In genomic region chr2:33047360-33047759, GRCm38 (mm10) we compare ENCODE assay signal across 35 mouse cellular contexts.
A peak's percentile ranks its signal among the peaks of the same experiment; 100 is the strongest.
DNase-seq lines count a peak whose midpoint lies in the region; ATAC-seq and TF ChIP-seq lines count a peak whose summit lies in the region.
"Had no signal": no experiment of that assay in that cellular context is flagged by ENCODE, and none has a peak within 500 bp of the region (broad histone marks: within the 10 kb centered on the region; RNA-seq: fewer than 3 reads in every experiment).

No protein-coding gene starts in this region.

- H3K9me3 ChIP-seq in heart, postnatal 0 days (replicated peaks; ENCODE audit: control insufficient read depth, low read length) = no peaks in the 10 kb centered on the region
- H3K9me3 ChIP-seq in lung, postnatal 0 days (ENCODE audit: low read length) = no peaks in the 10 kb centered on the region
- H3K9me3 ChIP-seq: embryonic facial prominence, embryonic 13.5 days; hindbrain, embryonic 12.5 days; intestine, embryonic 15.5 days; limb, embryonic 10.5 days; limb, embryonic 15.5 days; liver, embryonic 13.5 days; neural tube, embryonic 15.5 days; stomach, embryonic 15.5 days had no signal

- no peak overlapping the region for H3K9ac ChIP-seq in heart, postnatal 0 days (replicated peaks; ENCODE audit: low read depth, low read length)
- H3K9ac ChIP-seq in lung, postnatal 0 days (replicated peaks; ENCODE audit: low read depth) = no peak overlapping the region
- H3K9ac ChIP-seq: embryonic facial prominence, embryonic 13.5 days; hindbrain, embryonic 12.5 days; intestine, embryonic 15.5 days; limb, embryonic 15.5 days; liver, embryonic 13.5 days; neural tube, embryonic 15.5 days; stomach, embryonic 15.5 days had no signal

- H3K4me2 ChIP-seq in heart, postnatal 0 days (ENCODE audit: low read depth, low read length) = no peak overlapping the region
- H3K4me2 ChIP-seq in lung, postnatal 0 days (replicated peaks; ENCODE audit: low read depth, low read length) = no peak overlapping the region
- H3K4me2 ChIP-seq: embryonic facial prominence, embryonic 13.5 days; hindbrain, embryonic 12.5 days; intestine, embryonic 15.5 days; limb, embryonic 15.5 days; liver, embryonic 13.5 days; neural tube, embryonic 15.5 days; stomach, embryonic 15.5 days had no signal

- no peak overlapping the region for H3K27ac ChIP-seq in heart, postnatal 0 days (ENCODE audit: low read depth)
- H3K27ac ChIP-seq in lung, postnatal 0 days (ENCODE audit: low read length) = no peak overlapping the region
- H3K27ac ChIP-seq: embryonic facial prominence, embryonic 13.5 days; hindbrain, embryonic 12.5 days; hindbrain, postnatal 0 days; intestine, embryonic 15.5 days; kidney, postnatal 0 days; limb, embryonic 15.5 days; liver, embryonic 13.5 days; neural tube, embryonic 15.5 days; stomach, embryonic 15.5 days had no signal

- H3K36me3 ChIP-seq in heart, postnatal 0 days (replicated peaks; ENCODE audit: control insufficient read depth, insufficient read depth, low read length) = no peaks in the 10 kb centered on the region
- no peaks in the 10 kb centered on the region for H3K36me3 ChIP-seq in lung, postnatal 0 days (ENCODE audit: insufficient read depth, low read length)
- H3K36me3 ChIP-seq: embryonic facial prominence, embryonic 13.5 days; hindbrain, embryonic 12.5 days; intestine, embryonic 15.5 days; limb, embryonic 10.5 days; limb, embryonic 15.5 days; liver, embryonic 13.5 days; stomach, embryonic 15.5 days had no signal

- peak; percentile 62; the same call in 1 of the 2 replicates for ATAC-seq in heart, postnatal 0 days (ENCODE audit: insufficient read depth, low read depth)
- ATAC-seq in lung, postnatal 0 days = no peak
- ATAC-seq: CD4-positive, CD25-positive, alpha-beta regulatory T cell, adult 4 months; forebrain, embryonic 16.5 days; hindbrain, postnatal 0 days; intestine, embryonic 15.5 days had no signal

- 0 out of 2 replicates have a peak, but pooled peaks cover 3% of the 10 kb centered on the region for H3K4me1 ChIP-seq in heart, postnatal 0 days (ENCODE audit: control insufficient read depth, insufficient read depth)
- H3K4me1 ChIP-seq in lung, postnatal 0 days (ENCODE audit: insufficient read depth, low read depth, low read length) = no peaks in the 10 kb centered on the region
- H3K4me1 ChIP-seq: intestine, embryonic 15.5 days; limb, embryonic 15.5 days; neural tube, embryonic 15.5 days; stomach, embryonic 15.5 days had no signal

- no peaks in the 10 kb centered on the region for H3K27me3 ChIP-seq in heart, postnatal 0 days (ENCODE audit: control insufficient read depth, insufficient read depth, low read length)
- no peaks in the 10 kb centered on the region for H3K27me3 ChIP-seq in lung, postnatal 0 days (replicated peaks; ENCODE audit: insufficient read depth, low read length)
- H3K27me3 ChIP-seq: embryonic facial prominence, embryonic 13.5 days; hindbrain, embryonic 12.5 days; intestine, embryonic 15.5 days; limb, embryonic 15.5 days; liver, embryonic 13.5 days; neural tube, embryonic 15.5 days; stomach, embryonic 15.5 days had no signal

- intact Hi-C loops in heart, postnatal 25 days (cut with DNase I) = no loop called here
- intact Hi-C loops in heart, postnatal 14 days (cut with DNase I) = no loop called here

- H3K4me3 ChIP-seq in heart, postnatal 0 days (ENCODE audit: low read depth, low read length) = no peak overlapping the region
- H3K4me3 ChIP-seq in lung, postnatal 0 days (ENCODE audit: low read depth, low read length) = no peak overlapping the region
- H3K4me3 ChIP-seq: embryonic facial prominence, embryonic 13.5 days; erythroblast, embryonic 14.5 days; hindbrain, embryonic 12.5 days; intestine, embryonic 15.5 days; limb, embryonic 10.5 days; limb, embryonic 15.5 days; liver, embryonic 13.5 days; neural tube, embryonic 15.5 days; stomach, embryonic 15.5 days had no signal

- peak; percentile 13 to 41 for DNase-seq in heart, adult 9 months (ENCODE audit: low spot score in 2 of 2)
- DNase-seq in heart, postnatal 25 days (ENCODE audit: low spot score) = no peak
- DNase-seq in heart, postnatal 0 days (ENCODE audit: low spot score) = peak; percentile 20
- DNase-seq in heart, postnatal 14 days = no peak
- peak; percentile 46 for DNase-seq in 416B (ENCODE audit: low read depth)
- DNase-seq in Muller cell, postnatal 12 days (ENCODE audit: inconsistent ontology term) = peak; percentile 35
- no peak for DNase-seq in embryo, embryonic 10.5 days (ENCODE audit: low spot score)
- DNase-seq in lung, postnatal 0 days (ENCODE audit: low spot score) = no peak
- DNase-seq: adrenal gland, postnatal 10 days; cerebellum, adult 11 months; cerebellum, adult 9-10 months; cerebellum, postnatal 36 days; embryo, embryonic 11 days; gastrocnemius, postnatal 10 days; kidney, adult 8-10 months; liver, embryonic 13.5 days; lung, adult 2 months; lung, postnatal 14 days; midbrain, embryonic 14.5 days; retina, postnatal 1 day; right cerebral cortex, postnatal 14 days; thymus, adult 18-20 months; thymus, postnatal 25 days had no signal

- TF ChIP-seq CTCF in heart, postnatal 0 days (IDR thresholded peaks at IDR 0.05; ENCODE audit: low read depth) = no peak
- TF ChIP-seq CTCF in lung, postnatal 0 days (IDR thresholded peaks at IDR 0.05) = no peak

- WGBS in heart, postnatal 0 days = 44% methylated on average over 3 of the region's 3 CpGs
- 55% methylated on average over 3 of the region's 3 CpGs for WGBS in lung, postnatal 0 days

- TF ChIP-seq EP300 in heart, postnatal 0 days (IDR thresholded peaks at IDR 0.05; ENCODE audit: low read depth) = no peak
- TF ChIP-seq EP300 in lung, postnatal 0 days (IDR thresholded peaks at IDR 0.05) = no peak

Comparison
In these comparisons a context has a peak if more than half of its experiments do, and no peak if none do; other contexts are left out.
1. DNase-seq: peak in heart, adult 9 months (2 of 2), heart, postnatal 0 days (single experiment), 416B (single experiment) and Muller cell, postnatal 12 days (single experiment); none in heart, postnatal 25 days (single experiment), heart, postnatal 14 days (0 of 2), embryo, embryonic 10.5 days (single experiment) and lung, postnatal 0 days (single experiment).